Mouse (Mus musculus): ENCODE measurements at regions not wholly inside any gene's neighbourhood (a gene's known extent, or its start where the extent isn't known, plus 50 kb on each side); places are given as distances from the start of the nearest gene placed in this dataset.

GRCm38 (mm10) chr17:83956821-83957565, 109.2 kb upstream of the Haao start:
- Histone ChIP-seq H3K4me1 (ENCODE audit: control insufficient read depth, insufficient read depth, low read length) (peaks cover 8% of the 10 kb centered on the region; the same call in 1 of the 2 replicates), H3K4me3 (replicated peaks; ENCODE audit: insufficient read depth, low read depth, low read length) (no peak overlapping the region), H3K27me3 (ENCODE audit: control insufficient read depth, insufficient read depth, low read length) (no peaks in the 10 kb centered on the region), H3K27ac (ENCODE audit: insufficient read depth, low read length) (no peak overlapping the region)
- 84% methylated on average over 12 of the region's 12 CpGs for WGBS
- TF ChIP-seq CTCF (IDR thresholded peaks at IDR 0.05; ENCODE audit: borderline replicate concordance, insufficient read depth, low read depth, low read length) (no peak), POLR2A (IDR thresholded peaks at IDR 0.05; ENCODE audit: borderline replicate concordance, insufficient read depth, low read length) (no peak)
- no peak for DNase-seq

- Histone ChIP-seq H3K4me3 (replicated peaks; ENCODE audit: insufficient read depth, low read depth, low read length) (no peak overlapping the region), H3K27ac (ENCODE audit: insufficient read depth, low read length) (no peak overlapping the region), H3K4me1 (ENCODE audit: control insufficient read depth, insufficient read depth, low read length) (peaks cover 8% of the 10 kb centered on the region; the same call in 1 of the 2 replicates), H3K27me3 (ENCODE audit: control insufficient read depth, insufficient read depth, low read length) (no peaks in the 10 kb centered on the region)
- TF ChIP-seq CTCF (IDR thresholded peaks at IDR 0.05; ENCODE audit: borderline replicate concordance, insufficient read depth, low read depth, low read length) (no peak), POLR2A (IDR thresholded peaks at IDR 0.05; ENCODE audit: borderline replicate concordance, insufficient read depth, low read length) (no peak)
- WGBS: 66% methylated on average over 5 of the region's 5 CpGs
- no peak for DNase-seq
Observed at GRCm38 (mm10) chr17:83955978-83956377, 108.2 kb upstream of the Haao start.

GRCm38 (mm10) chr17:83955058-83955697, 107.4 kb upstream of the Haao start:
- DNase-seq: no peak
- 82% methylated on average over 10 of the region's 10 CpGs for WGBS
- peak overlapping the region; percentile 65 for H3K27ac ChIP-seq (ENCODE audit: insufficient read depth, low read length)
- H3K27me3 ChIP-seq (ENCODE audit: control insufficient read depth, insufficient read depth, low read length): no peaks in the 10 kb centered on the region
- H3K4me3 ChIP-seq (replicated peaks; ENCODE audit: insufficient read depth, low read depth, low read length): no peak overlapping the region
- peaks cover 8% of the 10 kb centered on the region; the same call in 1 of the 2 replicates for H3K4me1 ChIP-seq (ENCODE audit: control insufficient read depth, insufficient read depth, low read length)
- TF ChIP-seq POLR2A (IDR thresholded peaks at IDR 0.05; ENCODE audit: borderline replicate concordance, insufficient read depth, low read length): no peak
- TF ChIP-seq CTCF (IDR thresholded peaks at IDR 0.05; ENCODE audit: borderline replicate concordance, insufficient read depth, low read depth, low read length): no peak

GRCm38 (mm10) chr17:83954291-83955057, 106.7 kb upstream of the Haao start:
- no peaks in the 10 kb centered on the region for H3K27me3 ChIP-seq (ENCODE audit: control insufficient read depth, insufficient read depth, low read length)
- peaks cover 8% of the 10 kb centered on the region; the same call in 1 of the 2 replicates for H3K4me1 ChIP-seq (ENCODE audit: control insufficient read depth, insufficient read depth, low read length)
- no peak for TF ChIP-seq CTCF (IDR thresholded peaks at IDR 0.05; ENCODE audit: borderline replicate concordance, insufficient read depth, low read depth, low read length)
- H3K4me3 ChIP-seq (replicated peaks; ENCODE audit: insufficient read depth, low read depth, low read length): no peak overlapping the region
- DNase-seq: peak; percentile 21 to 38
- peak overlapping the region; percentile 90 for H3K27ac ChIP-seq (ENCODE audit: insufficient read depth, low read length)
- 67% methylated on average over 16 of the region's 16 CpGs for WGBS

- H3K4me3 ChIP-seq (replicated peaks; ENCODE audit: insufficient read depth, low read depth, low read length): no peak overlapping the region
- H3K27ac ChIP-seq (ENCODE audit: insufficient read depth, low read length): peak overlapping the region; percentile 90
- H3K4me1 ChIP-seq (ENCODE audit: control insufficient read depth, insufficient read depth, low read length): peaks cover 8% of the 10 kb centered on the region; the same call in 1 of the 2 replicates
- DNase-seq: no peak
- TF ChIP-seq CTCF (IDR thresholded peaks at IDR 0.05; ENCODE audit: borderline replicate concordance, insufficient read depth, low read depth, low read length): no peak
- TF ChIP-seq POLR2A (IDR thresholded peaks at IDR 0.05; ENCODE audit: borderline replicate concordance, insufficient read depth, low read length): no peak
- H3K27me3 ChIP-seq (ENCODE audit: control insufficient read depth, insufficient read depth, low read length): no peaks in the 10 kb centered on the region
- 76% methylated on average over 7 of the region's 7 CpGs for WGBS
Observed at GRCm38 (mm10) chr17:83953656-83954055, 105.9 kb upstream of the Haao start.

- Histone ChIP-seq H3K27me3 (ENCODE audit: control insufficient read depth, insufficient read depth, low read length) (no peaks in the 10 kb centered on the region), H3K4me1 (ENCODE audit: control insufficient read depth, insufficient read depth, low read length) (no peaks in the 10 kb centered on the region), H3K27ac (ENCODE audit: insufficient read depth, low read length) (no peak overlapping the region), H3K4me3 (replicated peaks; ENCODE audit: insufficient read depth, low read depth, low read length) (no peak overlapping the region)
- DNase-seq: no peak
- WGBS: 55% methylated on average over 4 of the region's 4 CpGs
- TF ChIP-seq POLR2A (IDR thresholded peaks at IDR 0.05; ENCODE audit: borderline replicate concordance, insufficient read depth, low read length) (no peak), CTCF (IDR thresholded peaks at IDR 0.05; ENCODE audit: borderline replicate concordance, insufficient read depth, low read depth, low read length) (no peak)
Observed at GRCm38 (mm10) chr17:83946718-83947117, 99.0 kb upstream of the Haao start.

- 81% methylated on average over 10 of the region's 10 CpGs for WGBS
- no peak for TF ChIP-seq POLR2A (IDR thresholded peaks at IDR 0.05; ENCODE audit: borderline replicate concordance, insufficient read depth, low read length)
- TF ChIP-seq CTCF (IDR thresholded peaks at IDR 0.05; ENCODE audit: borderline replicate concordance, insufficient read depth, low read depth, low read length): no peak
- H3K27ac ChIP-seq (ENCODE audit: insufficient read depth, low read length): no peak overlapping the region
- H3K4me1 ChIP-seq (ENCODE audit: control insufficient read depth, insufficient read depth, low read length): peaks cover 3% of the 10 kb centered on the region; the same call in 1 of the 2 replicates
- DNase-seq: no peak
- no peak overlapping the region for H3K4me3 ChIP-seq (replicated peaks; ENCODE audit: insufficient read depth, low read depth, low read length)
- no peaks in the 10 kb centered on the region; the same call in 1 of the 2 replicates for H3K27me3 ChIP-seq (ENCODE audit: control insufficient read depth, insufficient read depth, low read length)
Observed at GRCm38 (mm10) chr17:83939344-83939743, 91.6 kb upstream of the Haao start.

Data from cerebellum, adult 2 months (tissue).